Mouse (Mus musculus) NIH3T3 (cell line): ENCODE results near the gene Npb.

ENCODE experiments used
- DNase-seq: peaks from one replicate; pipeline ENCODE4 v3.0.0-alpha.2; 2012; ENCODE audit warnings: low read depth

Gene Npb

GRCm38 (mm10) chr11:120632559-120633519 is 24.6 kb downstream of the Npb start:
- DNase-seq, result peak; percentile 88

- peak; percentile 98 for DNase-seq
Measured at GRCm38 (mm10) chr11:120633520-120634343, 25.5 kb downstream of the Npb start, which contains the start of gene Mafg. Gene Mafg, minus strand, starts transcription at chr11:120633600.

GRCm38 (mm10) chr11:120634810-120635209 is 26.5 kb downstream of the Npb start:
- no peak for DNase-seq

GRCm38 (mm10) chr11:120641255-120641654 is 33.0 kb downstream of the Npb start:
- no peak for DNase-seq

GRCm38 (mm10) chr11:120641869-120642268 is 33.6 kb downstream of the Npb start:
- no peak for DNase-seq

GRCm38 (mm10) chr11:120642939-120643600 is 34.8 kb downstream of the Npb start:
- DNase-seq, result peak; percentile 18

GRCm38 (mm10) chr11:120643601-120643987 is 35.3 kb downstream of the Npb start, which contains the start of gene Pycr1:
Gene Pycr1, minus strand, starts transcription at chr11:120643769.
- peak; percentile 95 for DNase-seq

GRCm38 (mm10) chr11:120647047-120647830 is 39.0 kb downstream of the Npb start:
- no peak for DNase-seq

- no peak for DNase-seq
Measured at GRCm38 (mm10) chr11:120648001-120648476, 39.8 kb downstream of the Npb start, which contains the start of gene Myadml2. Gene Myadml2, minus strand, starts transcription at chr11:120648158.

GRCm38 (mm10) chr11:120651872-120652271 is 43.6 kb downstream of the Npb start:
- peak; percentile 34 for DNase-seq

- DNase-seq, result peak; percentile 20
Measured at GRCm38 (mm10) chr11:120654741-120655140, 46.5 kb downstream of the Npb start.

- DNase-seq, result no peak
Measured at GRCm38 (mm10) chr11:120657301-120657700, 49.0 kb downstream of the Npb start.
